Mouse (Mus musculus) T-helper 2 cell (primary cell): Measurements from ENCODE around the gene A830031A19Rik.

Experiments
- in situ Hi-C: fragments of 300-600 bp; cut with MboI, MseI; formaldehyde crosslinking; loops from one replicate; pipeline ENCODE4 v1.15.1; 2025; ENCODE audit warnings: high pct_unique_total_duplicates

A830031A19Rik gene

GRCm38 (mm10) chr11:24008976-24009375 lies 65.9 kb downstream of the A830031A19Rik start:
- in situ Hi-C loops, result no loop called here

- in situ Hi-C loops, result no loop called here
These were observed 66.6 kb downstream of the A830031A19Rik start for GRCm38 (mm10) chr11:24008244-24008643.

- in situ Hi-C loops, result no loop called here
These were observed 69.3 kb downstream of the A830031A19Rik start for GRCm38 (mm10) chr11:24005445-24006156.

GRCm38 (mm10) chr11:24000675-24001074 lies 74.2 kb downstream of the A830031A19Rik start:
- in situ Hi-C loops, result no loop called here
